Mouse (Mus musculus): ENCODE measurements around the gene Dmp1. TPM values are rescaled to one million over a fixed set of nuclear protein-coding genes. Genes with fewer than 3 reads are reported as not detected.

Dmp1 gene
- polyA plus RNA-seq, 1 experiment from 2014 or later, result 0.64 TPM

DNA sequence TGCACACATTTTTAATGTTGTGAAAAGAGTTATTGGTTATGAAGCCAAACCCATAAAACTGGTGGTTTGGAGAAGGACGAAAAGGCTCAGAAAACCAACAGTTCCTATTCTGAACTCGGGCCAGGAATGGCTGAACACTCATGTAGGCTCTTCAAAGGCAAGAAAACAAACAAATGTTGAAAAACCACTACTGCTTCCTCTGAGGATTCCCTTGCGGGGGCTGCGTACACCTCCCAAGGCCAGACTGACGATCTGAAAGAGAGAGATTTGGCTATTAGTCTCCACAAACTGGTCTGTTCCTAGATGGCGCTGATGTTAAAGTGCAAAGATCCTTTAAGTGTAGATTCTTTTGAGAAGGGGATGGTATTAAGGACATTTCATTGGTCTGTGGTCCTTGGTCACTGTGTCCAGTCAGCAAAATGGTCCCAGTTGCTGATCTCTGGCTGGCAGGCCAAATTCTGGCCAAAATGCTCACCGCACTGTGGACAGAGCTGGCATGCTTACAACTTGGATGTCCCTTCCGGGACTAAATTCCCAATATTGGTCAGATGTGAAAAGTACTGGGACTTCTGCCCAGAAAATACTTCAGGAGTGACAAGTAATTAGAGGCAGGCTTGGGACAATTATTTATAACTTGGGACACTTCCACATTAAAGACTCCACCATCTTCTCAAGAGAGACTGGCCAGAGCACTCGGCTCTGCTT, 37.4 kb downstream of the Dmp1 start:
- Histone ChIP-seq H3K4me3 (ENCODE audit: low read depth, low read length) (no peak overlapping the region), H3K36me3 (ENCODE audit: control insufficient read depth, insufficient read depth, low read length) (no peaks in the 10 kb centered on the region), H3K27me3 (replicated peaks; ENCODE audit: control insufficient read depth, insufficient read depth, low read length) (no peaks in the 10 kb centered on the region), H3K4me1 (replicated peaks; ENCODE audit: control insufficient read depth, insufficient read depth, low read length) (no peaks in the 10 kb centered on the region), H3K9me3 (ENCODE audit: control insufficient read depth, low read length) (no peaks in the 10 kb centered on the region), H3K9ac (ENCODE audit: low read length) (no peak overlapping the region), H3K27ac (ENCODE audit: low read depth) (no peak overlapping the region), H3K4me2 (ENCODE audit: low read length) (no peak overlapping the region)
- ATAC-seq (replicated peaks; ENCODE audit: low FRiP score, low TSS enrichment, low read depth) (no peak), DNase-seq (ENCODE audit: low spot score) (no peak)
- WGBS, result 80% methylated on average over 9 of the region's 9 CpGs

DNA sequence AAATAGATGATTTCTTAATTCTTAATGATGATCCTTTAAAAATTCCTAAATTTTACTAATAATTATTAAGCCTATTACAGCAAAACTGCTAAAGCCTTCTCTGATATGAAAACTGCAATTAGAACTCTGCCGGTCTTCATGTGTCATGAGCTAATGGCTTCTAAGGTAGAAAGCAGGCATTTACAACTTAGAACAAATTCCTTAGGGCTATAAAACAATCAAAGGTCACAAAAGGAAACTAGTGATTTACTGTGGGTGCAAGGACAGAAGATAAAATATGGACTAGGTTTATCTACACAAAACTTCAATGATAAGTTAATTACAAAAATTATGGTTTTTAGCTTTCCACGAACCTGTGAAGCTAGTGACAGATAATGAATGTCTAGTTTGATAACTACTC, 41.8 kb downstream of the Dmp1 start:
- Histone ChIP-seq H3K4me3 (ENCODE audit: low read depth, low read length) (no peak overlapping the region), H3K9ac (ENCODE audit: low read length) (no peak overlapping the region), H3K27ac (ENCODE audit: low read depth) (no peak overlapping the region), H3K36me3 (ENCODE audit: control insufficient read depth, insufficient read depth, low read length) (no peaks in the 10 kb centered on the region), H3K27me3 (replicated peaks; ENCODE audit: control insufficient read depth, insufficient read depth, low read length) (no peaks in the 10 kb centered on the region), H3K9me3 (ENCODE audit: control insufficient read depth, low read length) (no peaks in the 10 kb centered on the region), H3K4me1 (replicated peaks; ENCODE audit: control insufficient read depth, insufficient read depth, low read length) (no peaks in the 10 kb centered on the region), H3K4me2 (ENCODE audit: low read length) (no peak overlapping the region)
- DNase-seq (ENCODE audit: low spot score), result no peak
- WGBS, result 23% methylated on average over 2 of the region's 2 CpGs
- no peak for ATAC-seq (replicated peaks; ENCODE audit: low FRiP score, low TSS enrichment, low read depth)

DNA sequence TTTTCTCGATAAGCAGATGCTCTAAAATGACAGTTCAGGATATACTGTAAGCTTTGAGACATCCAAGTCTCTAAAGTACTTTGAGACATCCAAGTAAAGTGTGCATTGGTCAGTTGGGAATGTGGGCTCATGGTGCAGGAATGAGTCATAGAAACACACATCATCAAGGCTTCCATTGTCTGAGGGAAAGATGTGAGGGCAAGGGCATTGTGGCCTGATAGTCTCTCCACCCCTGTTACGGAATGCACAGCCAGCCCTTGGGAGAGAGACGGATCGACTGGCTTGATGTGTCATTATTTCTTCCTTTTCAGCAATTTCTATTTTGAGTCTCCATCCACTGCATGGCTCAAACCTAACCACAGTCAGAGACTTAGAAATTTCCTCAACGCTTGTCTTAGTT, 49.4 kb downstream of the Dmp1 start:
- no peak overlapping the region for H3K27ac ChIP-seq (ENCODE audit: low read depth)
- no peak overlapping the region for H3K4me3 ChIP-seq (ENCODE audit: low read depth, low read length)
- no peak overlapping the region for H3K4me2 ChIP-seq (ENCODE audit: low read length)
- H3K9me3 ChIP-seq (ENCODE audit: control insufficient read depth, low read length), result no peaks in the 10 kb centered on the region
- H3K9ac ChIP-seq (ENCODE audit: low read length), result no peak overlapping the region
- H3K27me3 ChIP-seq (replicated peaks; ENCODE audit: control insufficient read depth, insufficient read depth, low read length), result no peaks in the 10 kb centered on the region
- DNase-seq (ENCODE audit: low spot score) (no peak), ATAC-seq (replicated peaks; ENCODE audit: low FRiP score, low TSS enrichment, low read depth) (no peak)
- no peaks in the 10 kb centered on the region for H3K4me1 ChIP-seq (replicated peaks; ENCODE audit: control insufficient read depth, insufficient read depth, low read length)
- no peaks in the 10 kb centered on the region for H3K36me3 ChIP-seq (ENCODE audit: control insufficient read depth, insufficient read depth, low read length)
- WGBS, result 80% methylated on average over 5 of the region's 5 CpGs

DNA sequence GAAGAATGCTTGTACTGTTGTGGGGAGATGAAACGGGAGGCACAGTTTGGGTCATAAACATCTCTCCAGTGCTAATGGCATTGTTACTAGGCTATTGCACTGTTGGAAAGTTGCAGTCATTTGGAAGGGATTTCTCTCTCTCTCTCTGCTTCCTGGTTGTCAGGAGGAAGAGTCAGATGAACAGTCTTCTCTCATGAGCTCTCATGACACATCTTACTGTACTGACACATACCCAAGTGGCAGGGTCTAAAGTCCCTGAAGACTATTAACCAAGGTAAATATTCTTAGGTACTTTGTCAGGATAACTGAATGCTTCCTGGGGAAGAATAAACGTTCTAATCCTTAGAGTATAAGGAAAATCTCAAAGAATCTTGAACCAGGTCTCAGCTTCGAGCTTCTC, 54.2 kb downstream of the Dmp1 start:
- no peaks in the 10 kb centered on the region for H3K27me3 ChIP-seq (replicated peaks; ENCODE audit: control insufficient read depth, insufficient read depth, low read length)
- H3K36me3 ChIP-seq (ENCODE audit: control insufficient read depth, insufficient read depth, low read length), result no peaks in the 10 kb centered on the region
- ATAC-seq (replicated peaks; ENCODE audit: low FRiP score, low TSS enrichment, low read depth) (no peak), DNase-seq (ENCODE audit: low spot score) (no peak)
- WGBS, result 52% methylated on average over 3 of the region's 3 CpGs
- H3K4me1 ChIP-seq (replicated peaks; ENCODE audit: control insufficient read depth, insufficient read depth, low read length), result no peaks in the 10 kb centered on the region
- H3K9me3 ChIP-seq (ENCODE audit: control insufficient read depth, low read length), result no peaks in the 10 kb centered on the region
- H3K4me2 ChIP-seq (ENCODE audit: low read length), result no peak overlapping the region
- no peak overlapping the region for H3K27ac ChIP-seq (ENCODE audit: low read depth)
- no peak overlapping the region for H3K4me3 ChIP-seq (ENCODE audit: low read depth, low read length)
- H3K9ac ChIP-seq (ENCODE audit: low read length), result no peak overlapping the region

DNA sequence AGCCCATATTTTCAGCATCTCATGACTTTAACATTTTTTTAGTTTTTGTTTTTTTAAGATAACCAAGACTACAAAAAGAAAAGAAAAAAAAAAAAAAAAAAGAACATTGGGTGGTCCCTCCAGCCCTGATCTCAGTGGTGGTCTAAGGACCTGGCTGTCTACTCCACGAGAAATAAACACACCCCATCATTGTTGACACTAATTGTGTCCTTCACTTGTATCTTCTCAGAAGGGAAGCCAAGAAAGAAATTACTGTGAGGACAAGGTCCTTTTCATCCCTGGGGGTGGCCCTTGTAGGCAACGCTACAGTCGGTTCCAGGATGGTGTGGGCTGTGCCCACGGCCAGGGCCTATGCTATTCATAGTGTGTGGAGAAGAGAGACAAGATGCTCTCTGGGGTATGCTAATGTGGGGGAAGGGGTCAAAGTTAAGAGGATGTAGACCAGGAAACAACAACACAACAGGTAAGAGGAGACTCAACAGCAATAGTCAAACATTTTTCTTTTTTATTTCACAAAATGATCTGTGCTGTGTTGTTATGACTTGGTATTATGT, 59.6 kb downstream of the Dmp1 start:
- Histone ChIP-seq H3K9me3 (ENCODE audit: control insufficient read depth, low read length) (no peaks in the 10 kb centered on the region), H3K9ac (ENCODE audit: low read length) (no peak overlapping the region), H3K4me3 (ENCODE audit: low read depth, low read length) (no peak overlapping the region), H3K27ac (ENCODE audit: low read depth) (no peak overlapping the region), H3K27me3 (replicated peaks; ENCODE audit: control insufficient read depth, insufficient read depth, low read length) (no peaks in the 10 kb centered on the region), H3K4me2 (ENCODE audit: low read length) (no peak overlapping the region), H3K4me1 (replicated peaks; ENCODE audit: control insufficient read depth, insufficient read depth, low read length) (no peaks in the 10 kb centered on the region), H3K36me3 (ENCODE audit: control insufficient read depth, insufficient read depth, low read length) (no peaks in the 10 kb centered on the region)
- DNase-seq (ENCODE audit: low spot score), result no peak
- no peak for ATAC-seq (replicated peaks; ENCODE audit: low FRiP score, low TSS enrichment, low read depth)
- 42% methylated on average over 4 of the region's 4 CpGs for WGBS

DNA sequence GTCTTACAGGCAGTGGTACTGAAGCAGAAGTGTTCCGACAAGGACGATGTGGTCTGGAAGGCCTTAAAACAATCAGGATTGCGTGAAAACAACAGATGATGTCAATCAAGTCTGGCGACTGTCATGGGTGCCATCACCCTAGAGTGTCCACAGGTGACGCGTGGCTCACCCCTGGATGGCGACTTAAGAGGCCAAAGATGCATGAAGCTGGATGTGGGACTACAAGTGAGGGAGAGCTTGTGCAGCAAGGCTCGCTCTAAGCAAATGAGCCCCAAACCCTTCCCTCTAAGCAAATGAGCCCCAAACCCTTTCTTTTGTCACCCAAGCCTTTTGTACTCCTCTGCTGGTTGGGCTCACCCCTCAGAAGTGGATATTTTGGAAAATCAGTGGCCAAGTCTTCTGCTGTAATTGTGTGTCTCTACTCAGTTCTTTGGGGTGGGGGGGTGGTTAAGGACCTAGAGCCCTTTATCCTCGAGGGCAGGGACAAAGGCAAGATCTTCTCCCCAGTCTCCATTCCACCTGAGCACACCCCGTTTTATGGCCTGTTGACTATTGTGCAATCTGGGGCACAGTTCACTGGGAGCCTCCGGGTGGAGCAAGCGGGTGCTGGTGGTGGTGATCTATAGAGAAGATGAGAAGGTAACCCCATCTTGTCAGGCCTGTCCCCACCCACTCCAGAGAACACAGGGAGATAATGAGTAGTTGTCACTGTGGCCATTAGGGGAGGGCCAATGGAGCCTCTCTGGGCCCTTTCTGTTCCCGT, 60.8 kb downstream of the Dmp1 start:
- Histone ChIP-seq H3K4me2 (ENCODE audit: low read length) (no peak overlapping the region), H3K4me3 (ENCODE audit: low read depth, low read length) (no peak overlapping the region), H3K9ac (ENCODE audit: low read length) (no peak overlapping the region), H3K27ac (ENCODE audit: low read depth) (no peak overlapping the region), H3K4me1 (replicated peaks; ENCODE audit: control insufficient read depth, insufficient read depth, low read length) (no peaks in the 10 kb centered on the region), H3K9me3 (ENCODE audit: control insufficient read depth, low read length) (no peaks in the 10 kb centered on the region), H3K27me3 (replicated peaks; ENCODE audit: control insufficient read depth, insufficient read depth, low read length) (no peaks in the 10 kb centered on the region), H3K36me3 (ENCODE audit: control insufficient read depth, insufficient read depth, low read length) (no peaks in the 10 kb centered on the region)
- ATAC-seq (replicated peaks; ENCODE audit: low FRiP score, low TSS enrichment, low read depth), result no peak
- no peak for DNase-seq (ENCODE audit: low spot score)
- WGBS, result 86% methylated on average over 13 of the region's 13 CpGs

Other genes starting within 250 kb of the Dmp1 start
- 1.9 and 4.6 TPM in 2 replicates for gene Hsd17b13, start 225.2 kb upstream of the Dmp1 start, polyA plus RNA-seq (2014; fragmentation: Nextera tagmentation; extraction: Ambion mirVana)
- gene Hsd17b11, start 180.7 kb upstream of the Dmp1 start, polyA plus RNA-seq (2014; fragmentation: Nextera tagmentation; extraction: Ambion mirVana), result 6.2 and 6.5 TPM in 2 replicates
- gene Nudt9, start 156.3 kb upstream of the Dmp1 start, polyA plus RNA-seq (2014; fragmentation: Nextera tagmentation; extraction: Ambion mirVana), result 58.5 and 59.4 TPM in 2 replicates
- not detected in 2 replicates for gene Gm17660, start 125.0 kb upstream of the Dmp1 start, polyA plus RNA-seq (2014; fragmentation: Nextera tagmentation; extraction: Ambion mirVana)
- 183 and 203 TPM in 2 replicates for gene Sparcl1, start 88.9 kb upstream of the Dmp1 start, polyA plus RNA-seq (2014; fragmentation: Nextera tagmentation; extraction: Ambion mirVana)
- not detected in 2 replicates for gene Dspp, start 31.9 kb upstream of the Dmp1 start, polyA plus RNA-seq (2014; fragmentation: Nextera tagmentation; extraction: Ambion mirVana)
- 0.08 and 0.16 TPM in 2 replicates for gene Ibsp, start 96.6 kb downstream of the Dmp1 start, polyA plus RNA-seq (2014; fragmentation: Nextera tagmentation; extraction: Ambion mirVana)
- gene Mepe, start 122.7 kb downstream of the Dmp1 start, polyA plus RNA-seq (2014; fragmentation: Nextera tagmentation; extraction: Ambion mirVana), result not detected in 2 replicates
- gene Spp1, start 232.5 kb downstream of the Dmp1 start, polyA plus RNA-seq (2014; fragmentation: Nextera tagmentation; extraction: Ambion mirVana), result 2.6 and 91.2 TPM in 2 replicates

All from intestine, embryonic 14.5 days (tissue).